Mouse (Mus musculus) Patski (cell line): ENCODE data around the gene Zbtb40. TPM values are rescaled to one million over a fixed set of nuclear protein-coding genes. Genes with fewer than 3 reads are reported as not detected.

Experiments used
- ATAC-seq: fragments of 100-300 bp; one replicate; pipeline ENCODE4 v1.8.0; 2021
- CTCF ChIA-PET: fragments of 350-600 bp; sonication (Branson Sonifier 250); formaldehyde crosslinking; loops from one replicate; lab custom pipeline; 2022; ENCODE audit warnings: inconsistent platforms; lab: Charles Lee
- POLR2A ChIA-PET: fragments of 350-600 bp; sonication (Branson Sonifier 250); formaldehyde crosslinking; loops from one replicate; lab custom pipeline; 2022; ENCODE audit warnings: antibody characterized with exemption, inconsistent platforms; lab: Charles Lee
- DNase-seq: peaks from one replicate; pipeline ENCODE4 v3.0.0-alpha.2; 2011; ENCODE audit warnings: low read depth, low spot score
- H3K27me3 ChIP-seq: fragments of 371-371 bp; one replicate; pipeline ENCODE4 v1.5.1; 2021
- CTCF ChIP-seq: fragments of 100-300 bp; IDR thresholded peaks from one replicate; pipeline ENCODE4 v1.5.1; 2021
- in situ Hi-C: fragments of 300-500 bp; cut with MboI; formaldehyde crosslinking; loops from 3 replicates; pipeline ENCODE4 v1.11.1; 2018; ENCODE audit warnings: low pct_unique_long_range_greater_than_20kb, mixed read lengths
- polyA plus RNA-seq: library from polyadenylated mRNA; unstranded; gene quantifications from one replicate; pipeline ENCODE4 v1.2.3, GENCODE M21; 2021

The Zbtb40 gene
- 6.0 TPM for polyA plus RNA-seq

DNA sequence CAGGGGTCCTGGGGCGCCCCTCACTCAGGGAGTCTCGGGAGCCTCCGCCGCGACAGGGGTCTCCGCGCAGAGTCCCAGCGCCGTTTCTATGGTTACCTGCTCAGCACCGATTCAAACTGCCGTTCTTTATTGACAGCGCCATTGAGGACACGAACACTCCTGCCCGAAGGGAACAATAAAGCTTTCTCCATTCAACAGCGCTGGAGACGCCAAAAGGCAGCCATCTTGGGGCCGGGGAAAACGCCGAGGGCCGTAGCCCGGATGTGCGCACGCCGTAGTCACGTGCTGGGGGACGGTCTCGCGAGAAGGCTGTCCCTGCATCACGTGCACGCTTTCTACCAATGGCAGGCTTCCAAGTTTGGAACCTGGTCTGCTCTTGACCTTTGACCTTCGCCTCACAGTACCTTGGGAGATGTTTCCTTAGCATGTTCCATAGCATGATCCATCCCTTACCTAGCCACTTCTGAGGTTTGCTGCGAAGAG lies at the start of gene Zbtb40:
TSS of gene Zbtb40 (minus strand) at position 252 of the 483 bp plus-strand sequence.
- in situ Hi-C loops, result no loop called here
- CTCF ChIA-PET, result interaction anchor here (1.9 kb wide), 1 partner anchor 19 kb away, joined by 5 read pairs; no protein-coding TSS in a partner anchor
- ATAC-seq (peak; percentile 44), DNase-seq (peak; percentile 50)
- H3K27me3 ChIP-seq, result no peaks in the 10 kb centered on the region
- no peak for TF ChIP-seq CTCF
- POLR2A ChIA-PET, result interaction anchor here (0.7 kb wide), 1 partner anchor 384 kb away, joined by 3 read pairs; no protein-coding TSS in a partner anchor

DNA sequence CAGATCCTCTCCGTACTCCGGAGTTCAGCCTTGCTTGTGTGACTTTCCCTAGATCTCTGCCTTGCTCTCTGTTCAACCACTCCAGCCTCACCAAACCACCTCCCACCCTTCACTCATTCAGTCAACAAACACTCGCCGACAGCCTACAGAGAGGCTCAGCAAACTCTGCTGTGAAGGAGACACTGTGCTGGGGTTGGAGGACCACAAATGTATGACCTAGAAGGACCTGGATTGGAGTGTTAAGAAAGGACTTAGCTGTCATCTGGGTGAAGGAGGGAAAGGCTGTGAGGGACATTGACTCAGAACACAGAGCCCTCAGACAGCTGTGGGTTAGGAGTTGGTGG lies 49.4 kb upstream of the Zbtb40 start:
- POLR2A ChIA-PET, result no interaction called here
- H3K27me3 ChIP-seq, result no peaks in the 10 kb centered on the region
- TF ChIP-seq CTCF, result no peak
- in situ Hi-C loops, result no loop called here
- no peak for ATAC-seq
- DNase-seq, result no peak
- CTCF ChIA-PET, result no interaction called here

DNA sequence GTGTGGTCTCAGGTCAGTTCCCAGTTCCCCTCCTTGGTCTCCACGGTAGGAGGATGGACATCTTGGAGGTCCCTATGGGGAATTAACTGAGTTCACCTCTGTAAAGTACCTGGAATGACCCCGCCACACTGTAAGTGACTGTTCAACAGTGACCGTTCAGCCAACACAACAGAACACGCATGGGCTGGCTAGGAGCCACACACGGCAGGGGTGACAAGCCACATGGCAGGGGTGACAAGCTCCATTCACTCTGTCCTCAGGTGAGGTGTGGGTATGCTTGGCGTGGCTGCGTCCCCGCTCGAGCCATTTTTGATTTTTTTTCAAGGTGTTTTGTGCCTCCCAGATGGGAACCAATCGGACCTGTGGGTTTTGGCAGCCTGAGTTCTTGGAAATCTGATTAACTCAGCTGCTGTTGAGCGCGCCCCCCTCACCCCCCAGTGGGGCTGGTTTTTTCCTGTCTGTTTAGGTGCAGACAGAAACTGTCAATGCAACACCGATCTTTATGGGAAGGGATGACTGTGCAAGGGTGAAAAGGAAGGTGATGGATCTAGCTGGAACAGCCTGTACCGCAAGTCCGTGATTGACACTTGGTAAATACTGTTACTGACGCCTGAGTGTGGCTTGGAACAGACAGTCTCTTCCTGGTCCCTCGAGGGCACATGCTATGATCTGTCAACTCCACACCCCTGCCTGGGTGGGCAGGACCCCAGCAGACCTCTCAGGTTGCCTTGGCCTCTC lies 48.8 kb upstream of the Zbtb40 start:
- TF ChIP-seq CTCF, result no peak
- ChIA-PET CTCF (no interaction called here), POLR2A (no interaction called here)
- ATAC-seq (no peak), DNase-seq (no peak)
- H3K27me3 ChIP-seq, result no peaks in the 10 kb centered on the region
- in situ Hi-C loops, result no loop called here

DNA sequence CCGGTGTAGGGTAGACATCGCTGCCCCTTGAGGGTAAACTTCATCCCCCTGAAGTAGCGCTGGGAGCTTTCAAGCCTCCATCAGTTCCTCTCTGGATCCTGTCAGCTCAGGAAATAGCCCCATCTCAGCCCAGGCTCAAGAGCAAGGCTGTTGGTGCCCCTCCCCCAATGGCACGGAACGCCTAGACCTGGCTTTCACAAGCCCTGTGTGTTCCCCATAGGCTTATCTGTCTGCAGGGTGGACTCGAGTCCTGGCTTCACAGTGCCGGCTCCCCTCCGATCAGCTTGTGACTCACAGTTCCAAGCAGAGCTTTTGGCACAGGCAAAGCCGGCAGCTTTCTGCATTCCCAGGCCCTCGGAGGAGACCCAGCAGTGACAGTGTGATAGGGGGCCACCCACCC lies 47.8 kb upstream of the Zbtb40 start:
- no peaks in the 10 kb centered on the region for H3K27me3 ChIP-seq
- CTCF ChIA-PET, result no interaction called here
- in situ Hi-C loops, result no loop called here
- POLR2A ChIA-PET, result no interaction called here
- no peak for ATAC-seq
- DNase-seq, result no peak
- TF ChIP-seq CTCF, result no peak

DNA sequence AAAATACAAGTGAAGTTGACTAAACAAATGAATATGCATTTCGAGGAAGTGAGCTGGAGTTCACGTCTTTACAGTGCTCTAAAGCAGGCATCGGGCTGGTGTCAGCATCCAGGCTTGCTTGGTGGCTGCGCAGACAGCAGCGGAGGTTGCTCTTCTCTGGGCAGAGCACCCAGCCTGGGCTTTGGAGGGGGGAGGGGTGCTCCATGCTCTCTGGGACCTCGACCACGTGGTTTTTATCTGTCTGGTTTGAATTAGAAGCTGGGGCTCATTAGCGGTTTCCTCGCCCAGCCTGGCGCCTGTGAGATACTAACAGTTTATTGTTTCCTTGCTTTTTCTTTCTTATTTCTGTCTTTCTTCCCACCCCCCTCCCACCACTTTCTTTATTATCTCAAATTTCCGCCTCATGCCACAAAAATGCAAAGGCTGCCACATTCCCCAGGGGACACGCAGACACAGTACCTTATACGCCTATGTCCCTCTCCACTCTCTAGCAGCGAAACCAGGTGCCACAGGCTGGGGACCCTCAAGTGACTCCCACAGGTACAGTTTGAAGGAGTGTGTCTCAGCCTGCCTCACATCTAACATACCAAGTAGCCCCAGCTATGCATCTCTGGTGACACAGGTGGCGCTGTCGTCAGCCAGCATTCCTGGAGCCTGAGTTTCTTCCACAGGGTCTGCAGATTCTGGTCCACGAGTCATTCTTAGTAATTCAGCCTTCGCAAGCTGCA lies 36.6 kb upstream of the Zbtb40 start:
- no peak for ATAC-seq
- in situ Hi-C loops, result no loop called here
- peak; percentile 28 for DNase-seq
- H3K27me3 ChIP-seq, result no peaks in the 10 kb centered on the region
- ChIA-PET POLR2A (interaction anchor here (0.7 to 0.8 kb wide), 2 partner anchors 229 to 364 kb away, joined by 3 to 4 read pairs; no protein-coding TSS in a partner anchor), CTCF (interaction anchor here (0.9 to 1.6 kb wide), 4 partner anchors 8 to 228 kb away, joined by 3 to 5 read pairs (median 3); no protein-coding TSS in a partner anchor)
- peak; percentile 72 for TF ChIP-seq CTCF

DNA sequence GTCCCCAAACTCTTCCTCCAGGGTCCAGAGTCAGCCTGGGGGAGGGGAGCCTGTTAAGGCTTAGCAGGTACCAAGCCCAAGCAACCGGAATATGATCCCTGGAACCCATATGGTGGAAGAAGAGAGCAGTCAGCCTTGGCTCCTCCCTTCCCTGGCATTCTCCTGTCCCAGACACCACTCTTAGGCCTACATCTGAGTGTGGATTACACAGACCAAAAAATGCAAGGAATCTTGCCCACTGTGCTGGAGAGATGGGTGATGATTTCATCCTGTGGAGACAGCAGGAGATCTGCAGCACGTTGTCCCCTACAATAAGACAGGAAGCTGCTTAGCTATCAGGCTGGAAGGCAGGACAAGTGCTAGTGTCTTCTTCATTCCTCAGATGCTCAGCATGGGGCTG lies 34.3 kb upstream of the Zbtb40 start:
- in situ Hi-C loops, result no loop called here
- ATAC-seq (no peak), DNase-seq (no peak)
- TF ChIP-seq CTCF, result no peak
- H3K27me3 ChIP-seq, result no peaks in the 10 kb centered on the region
- CTCF ChIA-PET, result no interaction called here
- POLR2A ChIA-PET, result no interaction called here

DNA sequence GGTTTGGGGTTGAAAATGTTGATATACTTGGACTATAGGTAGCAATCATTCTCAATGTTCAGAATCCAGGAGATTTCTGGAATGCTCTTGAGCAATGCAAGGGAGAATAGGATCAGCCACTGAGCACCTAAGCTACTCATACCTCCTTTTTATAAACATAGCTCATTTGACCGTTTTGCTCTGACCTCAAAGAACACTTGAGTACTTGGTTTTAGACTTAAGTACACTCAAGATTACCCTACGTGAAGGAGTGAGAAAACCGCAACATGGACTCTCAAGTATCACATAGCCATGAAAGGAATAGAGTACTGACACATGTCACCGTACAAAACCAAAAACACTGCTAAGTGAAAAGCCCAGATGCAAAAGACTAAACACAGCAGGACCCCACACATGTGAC lies 32.8 kb upstream of the Zbtb40 start:
- ChIA-PET POLR2A (no interaction called here), CTCF (no interaction called here)
- TF ChIP-seq CTCF, result no peak
- ATAC-seq (no peak), DNase-seq (no peak)
- no peaks in the 10 kb centered on the region for H3K27me3 ChIP-seq
- in situ Hi-C loops, result no loop called here

DNA sequence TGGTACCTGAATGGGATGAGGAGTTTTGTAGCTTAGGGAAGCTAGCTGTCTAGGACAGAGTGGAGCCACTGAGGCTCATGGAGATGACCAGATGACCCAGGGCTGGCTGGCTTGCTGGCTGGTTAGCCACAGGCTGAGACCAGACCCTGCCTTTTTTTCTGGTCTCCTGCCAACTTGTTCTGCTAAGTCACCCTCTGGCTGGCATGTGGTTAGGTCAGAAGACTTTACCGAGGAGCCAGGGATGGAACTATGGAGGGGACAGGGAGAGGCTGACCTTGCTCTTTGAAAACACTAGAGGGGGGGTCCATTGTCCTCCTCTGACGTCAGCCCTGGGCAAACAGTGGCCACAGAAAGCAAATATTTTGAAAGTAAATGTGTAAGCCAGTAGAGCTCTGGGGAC lies 28.6 kb upstream of the Zbtb40 start:
- DNase-seq (peak; percentile 77), ATAC-seq (peak; percentile 69)
- in situ Hi-C loops, result loop anchor here (5.0 kb wide), 2 partner anchors 80 to 230 kb away; no protein-coding TSS in a partner anchor
- ChIA-PET CTCF (interaction anchor here (1.2 to 4.5 kb wide), 6 partner anchors 9 to 236 kb away, joined by 3 to 42 read pairs (median 6); no protein-coding TSS in a partner anchor), POLR2A (interaction anchor here (0.6 to 0.8 kb wide), 4 partner anchors 9 to 421 kb away, joined by 3 to 4 read pairs (median 4); no protein-coding TSS in a partner anchor)
- TF ChIP-seq CTCF, result no peak
- no peaks in the 10 kb centered on the region for H3K27me3 ChIP-seq

DNA sequence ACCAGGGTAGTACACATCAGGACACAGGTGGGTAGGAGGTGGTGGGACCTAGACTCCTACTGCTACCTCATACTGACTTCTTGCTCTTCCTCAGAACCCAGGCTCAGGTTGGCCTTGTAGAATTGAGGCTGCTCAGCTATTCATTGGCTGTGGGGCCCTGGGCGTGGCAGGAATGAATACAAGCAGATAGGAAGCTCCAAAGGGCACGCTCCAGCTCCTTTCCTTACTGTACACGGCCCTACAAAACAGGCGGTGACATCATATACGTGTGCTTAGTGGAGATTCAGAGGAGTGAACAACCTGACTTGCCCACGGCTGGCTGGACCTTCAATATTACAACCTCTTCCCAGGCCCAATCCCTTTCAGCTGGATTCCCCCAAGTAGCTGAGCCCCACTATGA lies 22.6 kb upstream of the Zbtb40 start:
- ChIA-PET POLR2A (no interaction called here), CTCF (no interaction called here)
- H3K27me3 ChIP-seq, result no peaks in the 10 kb centered on the region
- no peak for ATAC-seq
- in situ Hi-C loops, result loop anchor here (5.0 kb wide), 1 partner anchor 164 kb away; no protein-coding TSS in a partner anchor
- DNase-seq, result no peak
- TF ChIP-seq CTCF, result no peak

DNA sequence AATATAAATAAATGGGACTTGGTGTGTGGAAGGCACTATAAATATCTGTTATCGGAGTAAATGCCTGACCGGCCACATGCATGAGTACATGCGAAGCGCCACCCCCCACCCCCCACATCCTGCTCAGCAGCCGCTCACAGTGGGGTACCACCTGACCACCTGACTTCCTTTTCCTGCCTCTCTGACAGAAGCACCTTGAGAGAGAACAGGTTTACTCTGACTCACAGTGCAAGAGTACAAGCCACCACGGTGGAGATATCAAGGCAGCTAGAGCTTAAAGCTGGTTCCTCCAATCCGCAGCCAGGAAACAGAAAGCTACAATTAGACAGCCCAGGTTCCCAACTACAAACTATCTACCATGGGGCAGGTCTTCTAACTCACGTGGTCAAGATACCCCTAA lies 19.9 kb upstream of the Zbtb40 start:
- ChIA-PET POLR2A (no interaction called here), CTCF (no interaction called here)
- ATAC-seq (no peak), DNase-seq (no peak)
- no peak for TF ChIP-seq CTCF
- in situ Hi-C loops, result loop anchor here (10.0 kb wide), 1 partner anchor 404 kb away; no protein-coding TSS in a partner anchor
- H3K27me3 ChIP-seq, result no peaks in the 10 kb centered on the region
